8 mouse cellular contexts compared by ENCODE assay signal in the genomic region with DNA sequence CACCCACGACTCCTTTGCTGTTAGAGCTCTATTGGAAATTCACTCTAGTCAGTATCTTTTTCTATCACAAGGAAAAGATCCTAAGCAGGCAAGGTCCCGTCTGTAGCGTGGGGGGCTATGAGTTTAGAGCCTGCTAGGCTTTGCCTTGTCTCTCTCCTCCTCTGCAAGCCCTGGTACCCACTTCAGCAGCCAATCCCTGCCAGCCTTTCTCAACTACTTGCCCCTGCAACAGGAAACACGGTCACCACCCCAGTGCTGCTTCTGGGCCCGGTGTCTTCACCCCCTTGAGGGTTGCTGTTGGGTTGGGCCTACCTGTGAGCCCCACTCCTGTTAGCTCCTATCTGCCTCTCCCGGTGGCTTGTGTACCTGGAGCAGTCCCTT. TPM values are rescaled to one million over a fixed set of nuclear protein-coding genes. Genes with fewer than 3 reads are reported as not detected.
A peak's percentile ranks its signal among the peaks of the same experiment; 100 is the strongest.
DNase-seq lines count a peak whose midpoint lies in the region; ATAC-seq lines count a peak whose summit lies in the region.
"Had no signal": no experiment of that assay in that cellular context is flagged by ENCODE, and none has a peak within 500 bp of the region (broad histone marks: within the 10 kb centered on the region; RNA-seq: fewer than 3 reads in every experiment).

No protein-coding gene starts in this region.

- DNase-seq in kidney, adult 8-10 months = no peak
- DNase-seq in embryo, embryonic 10.5 days (ENCODE audit: low spot score) = no peak
- DNase-seq: gastrocnemius, postnatal 10 days had no signal

- H3K9ac ChIP-seq in kidney, embryonic 15.5 days = no peak overlapping the region; the same call in 1 of the 2 replicates
- peak overlapping the region; percentile 44; the same call in 1 of the 2 replicates for H3K9ac ChIP-seq in embryonic facial prominence, embryonic 13.5 days
- H3K9ac ChIP-seq in limb, embryonic 15.5 days = no peak overlapping the region
- peak overlapping the region; percentile 2; the same call in 1 of the 2 replicates for H3K9ac ChIP-seq in stomach, embryonic 16.5 days (ENCODE audit: low read length)

- no peak overlapping the region for H3K4me3 ChIP-seq in kidney, embryonic 15.5 days (replicated peaks)
- no peak overlapping the region for H3K4me3 ChIP-seq in embryonic facial prominence, embryonic 13.5 days
- H3K4me3 ChIP-seq in limb, embryonic 15.5 days = no peak overlapping the region
- H3K4me3 ChIP-seq in stomach, embryonic 16.5 days (replicated peaks; ENCODE audit: low read length) = no peak overlapping the region

- H3K4me1 ChIP-seq in kidney, embryonic 15.5 days = peaks cover 80% of the 10 kb centered on the region
- peaks cover 67% of the 10 kb centered on the region for H3K4me1 ChIP-seq in embryonic facial prominence, embryonic 13.5 days
- H3K4me1 ChIP-seq in limb, embryonic 15.5 days = peaks cover 68% of the 10 kb centered on the region
- peaks cover 64% of the 10 kb centered on the region for H3K4me1 ChIP-seq in stomach, embryonic 16.5 days (ENCODE audit: control insufficient read depth, insufficient read depth, low read length)

- no peaks in the 10 kb centered on the region for H3K9me3 ChIP-seq in kidney, embryonic 15.5 days (replicated peaks)
- no peaks in the 10 kb centered on the region for H3K9me3 ChIP-seq in embryonic facial prominence, embryonic 13.5 days
- H3K9me3 ChIP-seq in limb, embryonic 15.5 days = no peaks in the 10 kb centered on the region
- H3K9me3 ChIP-seq in stomach, embryonic 16.5 days (replicated peaks; ENCODE audit: control insufficient read depth, low read length) = no peaks in the 10 kb centered on the region

- H3K36me3 ChIP-seq in kidney, embryonic 15.5 days = peaks cover 12% of the 10 kb centered on the region
- peaks cover 14% of the 10 kb centered on the region; the same call in 1 of the 2 replicates for H3K36me3 ChIP-seq in embryonic facial prominence, embryonic 13.5 days
- peaks cover 6% of the 10 kb centered on the region; the same call in 1 of the 2 replicates for H3K36me3 ChIP-seq in limb, embryonic 15.5 days
- no peaks in the 10 kb centered on the region for H3K36me3 ChIP-seq in stomach, embryonic 16.5 days (ENCODE audit: control insufficient read depth, insufficient read depth, low read length)

- no peak for ATAC-seq in kidney, embryonic 15.5 days (replicated peaks; ENCODE audit: low FRiP score)
- ATAC-seq in embryonic facial prominence, embryonic 13.5 days (ENCODE audit: insufficient number of reproducible peaks, insufficient read depth, low FRiP score, low TSS enrichment, low read depth) = no peak
- ATAC-seq in limb, embryonic 15.5 days (ENCODE audit: insufficient number of reproducible peaks, low FRiP score, low TSS enrichment, low read depth) = no peak
- ATAC-seq in stomach, embryonic 16.5 days (ENCODE audit: insufficient read depth, low FRiP score) = no peak
- ATAC-seq in erythroid progenitor cell, adult 5-6 weeks (replicated peaks; ENCODE audit: low FRiP score, poor library complexity, severe bottlenecking) = no peak

- 57% methylated on average over 6 of the region's 6 CpGs for WGBS in kidney, embryonic 15.5 days
- WGBS in embryonic facial prominence, embryonic 13.5 days = 49% methylated on average over 6 of the region's 6 CpGs
- WGBS in limb, embryonic 15.5 days = 53% methylated on average over 6 of the region's 6 CpGs
- WGBS in stomach, embryonic 16.5 days = 62% methylated on average over 6 of the region's 6 CpGs

- H3K4me2 ChIP-seq in kidney, embryonic 15.5 days = peak overlapping the region; percentile 17; the same call in 1 of the 2 replicates
- H3K4me2 ChIP-seq in embryonic facial prominence, embryonic 13.5 days = no peak overlapping the region
- H3K4me2 ChIP-seq in limb, embryonic 15.5 days = no peak overlapping the region
- H3K4me2 ChIP-seq in stomach, embryonic 16.5 days (ENCODE audit: low read depth, low read length) = no peak overlapping the region

- H3K27me3 ChIP-seq in kidney, embryonic 15.5 days = no peaks in the 10 kb centered on the region
- no peaks in the 10 kb centered on the region for H3K27me3 ChIP-seq in embryonic facial prominence, embryonic 13.5 days
- H3K27me3 ChIP-seq in limb, embryonic 15.5 days = no peaks in the 10 kb centered on the region
- H3K27me3 ChIP-seq in stomach, embryonic 16.5 days (ENCODE audit: control insufficient read depth, insufficient read depth, low read length) = no peaks in the 10 kb centered on the region

- peak overlapping the region; percentile 79 for H3K27ac ChIP-seq in kidney, embryonic 15.5 days
- H3K27ac ChIP-seq in embryonic facial prominence, embryonic 13.5 days = peak overlapping the region; percentile 55
- H3K27ac ChIP-seq in limb, embryonic 15.5 days = peak overlapping the region; percentile 63
- H3K27ac ChIP-seq in stomach, embryonic 16.5 days (ENCODE audit: low read length) = peak overlapping the region; percentile 50

RNA-seq across cellular contexts. Expression of a gene that starts 22.3 kb away (rescaled TPM):
- polyA plus RNA-seq in kidney, embryonic 15.5 days (2015; fragmentation: Nextera tagmentation; extraction: Ambion mirVana) = 29.9 and 35.2 TPM in 2 replicates
- polyA plus RNA-seq in embryonic facial prominence, embryonic 13.5 days (2015; fragmentation: Nextera tagmentation; extraction: Ambion mirVana) = 32.4 and 37.1 TPM in 2 replicates
- polyA plus RNA-seq in limb, embryonic 15.5 days (2015; fragmentation: Nextera tagmentation; extraction: Ambion mirVana) = 33.5 and 34.1 TPM in 2 replicates
- 20.4 and 23.2 TPM in 2 replicates for polyA plus RNA-seq in stomach, embryonic 16.5 days (2015; fragmentation: Nextera tagmentation; extraction: Ambion mirVana)
- total RNA-seq in erythroid progenitor cell, adult 5-6 weeks (2015; ENCODE audit: low replicate concordance) = 15.1 and 26.8 TPM in 2 replicates
- 2.4 and 9.8 TPM in 2 replicates for total RNA-seq in erythroid progenitor cell, adult 5-6 weeks (2017; ENCODE audit: low replicate concordance)

RNA-seq across cellular contexts. Expression of a gene that starts 43.7 kb away (rescaled TPM):
- 57.5 and 58.8 TPM in 2 replicates for polyA plus RNA-seq in kidney, embryonic 15.5 days (2015; fragmentation: Nextera tagmentation; extraction: Ambion mirVana)
- polyA plus RNA-seq in embryonic facial prominence, embryonic 13.5 days (2015; fragmentation: Nextera tagmentation; extraction: Ambion mirVana) = 34.7 and 41.9 TPM in 2 replicates
- polyA plus RNA-seq in limb, embryonic 15.5 days (2015; fragmentation: Nextera tagmentation; extraction: Ambion mirVana) = 58.7 and 59.0 TPM in 2 replicates
- polyA plus RNA-seq in stomach, embryonic 16.5 days (2015; fragmentation: Nextera tagmentation; extraction: Ambion mirVana) = 36.5 and 39.3 TPM in 2 replicates
- total RNA-seq in erythroid progenitor cell, adult 5-6 weeks (2015; ENCODE audit: low replicate concordance) = 122 and 124 TPM in 2 replicates
- total RNA-seq in erythroid progenitor cell, adult 5-6 weeks (2017; ENCODE audit: low replicate concordance) = 74.2 and 96.2 TPM in 2 replicates

RNA-seq across cellular contexts. Expression of a gene that starts 54.2 kb away (rescaled TPM):
- polyA plus RNA-seq in kidney, embryonic 15.5 days (2015; fragmentation: Nextera tagmentation; extraction: Ambion mirVana) = 23.0 and 29.7 TPM in 2 replicates
- polyA plus RNA-seq in embryonic facial prominence, embryonic 13.5 days (2015; fragmentation: Nextera tagmentation; extraction: Ambion mirVana) = 7.1 and 9.3 TPM in 2 replicates
- 9.8 and 10.7 TPM in 2 replicates for polyA plus RNA-seq in limb, embryonic 15.5 days (2015; fragmentation: Nextera tagmentation; extraction: Ambion mirVana)
- 9.4 and 12.6 TPM in 2 replicates for polyA plus RNA-seq in stomach, embryonic 16.5 days (2015; fragmentation: Nextera tagmentation; extraction: Ambion mirVana)
- total RNA-seq in erythroid progenitor cell, adult 5-6 weeks (2015; ENCODE audit: low replicate concordance) = not detected in 2 replicates
- 3.9 TPM in 1 of 2 replicates, not detected in the other for total RNA-seq in erythroid progenitor cell, adult 5-6 weeks (2017; ENCODE audit: low replicate concordance)

Comparison
In these comparisons a context has a peak if more than half of its experiments do, and no peak if none do; other contexts are left out.
1. H3K9ac ChIP-seq: peak in embryonic facial prominence, embryonic 13.5 days (single experiment) and stomach, embryonic 16.5 days (single experiment); none in kidney, embryonic 15.5 days (single experiment) and limb, embryonic 15.5 days (single experiment).
2. Peak in every context shown above with its lines, with median percentiles within 50 percentile points of each other: H3K27ac ChIP-seq.